Mouse (Mus musculus) forebrain, embryonic 14.5 days (tissue): ENCODE measurements at regions not wholly inside any gene's neighbourhood (a gene's known extent, or its start where the extent isn't known, plus 50 kb on each side); places are given as distances from the start of the nearest gene placed in this dataset.
A peak's percentile ranks its signal among the peaks of the same experiment; 100 is the strongest.

ENCODE experiments used
- ATAC-seq: fragments of 200-750 bp; cut with Nextera tagmentation; 2 replicates; pipeline ENCODE4 v1.8.0; 2017; ENCODE audit warnings: mild to moderate bottlenecking, moderate library complexity
- DNase-seq: peaks from one replicate; pipeline ENCODE4 v3.0.0-alpha.2; 2015; ENCODE audit warnings: low spot score
- H3K27ac ChIP-seq: fragments of 300-500 bp; sonication (generic); 2 replicates; pipeline ENCODE4 v1.5.1; 2014; ENCODE audit warnings: low read depth, mild to moderate bottlenecking, control low read depth, low read length, moderate library complexity
- H3K27me3 ChIP-seq: fragments of 300-500 bp; sonication (generic); replicated peaks from 2 replicates; pipeline ENCODE4 v1.6.1; 2014; ENCODE audit warnings: low read length, control low read depth, mixed read lengths; ENCODE audit not compliant: control insufficient read depth, insufficient read depth
- H3K36me3 ChIP-seq: fragments of 300-500 bp; sonication (generic); 2 replicates; pipeline ENCODE4 v1.6.1; 2014; ENCODE audit warnings: low read length, control low read depth; ENCODE audit not compliant: control insufficient read depth, insufficient read depth
- H3K4me1 ChIP-seq: fragments of 300-500 bp; sonication (generic); 2 replicates; pipeline ENCODE4 v1.6.1; 2014; ENCODE audit warnings: antibody characterized with exemption, low read length, control low read depth; ENCODE audit not compliant: control insufficient read depth, insufficient read depth
- H3K4me2 ChIP-seq: fragments of 300-500 bp; sonication (generic); 2 replicates; pipeline ENCODE4 v1.6.1; 2014; ENCODE audit warnings: mild to moderate bottlenecking, control low read depth, low read length
- H3K4me3 ChIP-seq: fragments of 300-500 bp; sonication (generic); 2 replicates; pipeline ENCODE4 v1.5.1; 2014; ENCODE audit warnings: low read depth, low read length, control low read depth
- H3K9ac ChIP-seq: fragments of 300-500 bp; sonication (generic); 2 replicates; pipeline ENCODE4 v1.6.1; 2014; ENCODE audit warnings: mild to moderate bottlenecking, low read length, control low read depth, moderate library complexity
- H3K9me3 ChIP-seq: fragments of 300-500 bp; sonication (generic); replicated peaks from 2 replicates; pipeline ENCODE4 v1.6.1; 2016; ENCODE audit warnings: low read length, control low read depth, mixed read lengths; ENCODE audit not compliant: control insufficient read depth
- WGBS: fragments of 180-500 bp; shearing (Covaris S2); extraction: QIAGEN DNeasy Blood & Tissue Kit; methylation state at CpG from one replicate; pipeline ENCODE4 v1.1.7; 2014; 5-methylcytosine and 5-hydroxymethylcytosine counted together

- H3K4me3 ChIP-seq = no peak overlapping the region
- no peaks in the 10 kb centered on the region for H3K4me1 ChIP-seq
Observed at GRCm38 (mm10) chr7:61411701-61412100, 934.7 kb upstream of the Ndn start.

GRCm38 (mm10) chr7:61416558-61416957 is 929.8 kb upstream of the Ndn start:
- H3K4me3 ChIP-seq = no peak overlapping the region
- no peak overlapping the region for H3K4me2 ChIP-seq
- no peak overlapping the region for H3K9ac ChIP-seq
- no peaks in the 10 kb centered on the region for H3K36me3 ChIP-seq
- H3K4me1 ChIP-seq = no peaks in the 10 kb centered on the region
- DNase-seq (no peak), ATAC-seq (no peak)
- H3K9me3 ChIP-seq = no peaks in the 10 kb centered on the region
- no peaks in the 10 kb centered on the region for H3K27me3 ChIP-seq
- no peak overlapping the region for H3K27ac ChIP-seq
- 68% methylated on average over 3 of the region's 3 CpGs for whole genome bisulfite sequencing

More at GRCm38 (mm10) chr7:61411701-61412100, 934.7 kb upstream of the Ndn start:
- no peaks in the 10 kb centered on the region for H3K9me3 ChIP-seq
- no peak overlapping the region for H3K27ac ChIP-seq
- no peak overlapping the region for H3K4me2 ChIP-seq
- H3K36me3 ChIP-seq = no peaks in the 10 kb centered on the region
- ATAC-seq (no peak), DNase-seq (no peak)
- H3K27me3 ChIP-seq = no peaks in the 10 kb centered on the region
- no peak overlapping the region for H3K9ac ChIP-seq
- 65% methylated on average over 2 of the region's 2 CpGs for WGBS

- WGBS = 78% methylated on average over 1 of the region's 1 CpGs
Observed at GRCm38 (mm10) chr7:61455805-61456204, 890.6 kb upstream of the Ndn start.

GRCm38 (mm10) chr7:61481074-61481473 is 865.3 kb upstream of the Ndn start:
- Histone ChIP-seq H3K9me3 (no peaks in the 10 kb centered on the region), H3K27me3 (no peaks in the 10 kb centered on the region), H3K36me3 (no peaks in the 10 kb centered on the region), H3K9ac (no peak overlapping the region), H3K4me1 (no peaks in the 10 kb centered on the region), H3K27ac (no peak overlapping the region), H3K4me3 (no peak overlapping the region), H3K4me2 (no peak overlapping the region)
- ATAC-seq (no peak), DNase-seq (no peak)
- WGBS = 96% methylated on average over 1 of the region's 1 CpGs

More at GRCm38 (mm10) chr7:61455805-61456204, 890.6 kb upstream of the Ndn start:
- Histone ChIP-seq H3K4me2 (no peak overlapping the region), H3K9ac (no peak overlapping the region), H3K27me3 (no peaks in the 10 kb centered on the region), H3K4me1 (no peaks in the 10 kb centered on the region), H3K36me3 (no peaks in the 10 kb centered on the region), H3K9me3 (no peaks in the 10 kb centered on the region), H3K27ac (no peak overlapping the region), H3K4me3 (no peak overlapping the region)
- ATAC-seq (no peak), DNase-seq (peak; percentile 2)

GRCm38 (mm10) chr7:61514764-61515163 is 831.6 kb upstream of the Ndn start:
- ATAC-seq = no peak
- no peaks in the 10 kb centered on the region for H3K36me3 ChIP-seq
- H3K4me3 ChIP-seq = no peak overlapping the region
- H3K27ac ChIP-seq = no peak overlapping the region
- no peak for DNase-seq
- H3K27me3 ChIP-seq = no peaks in the 10 kb centered on the region
- H3K4me1 ChIP-seq = no peaks in the 10 kb centered on the region
- peaks cover 1% of the 10 kb centered on the region; the same call in 1 of the 2 replicates for H3K9me3 ChIP-seq
- no peak overlapping the region for H3K9ac ChIP-seq
- no peak overlapping the region for H3K4me2 ChIP-seq
- WGBS = 60% methylated on average over 2 of the region's 2 CpGs

GRCm38 (mm10) chr7:61535121-61535520 is 811.2 kb upstream of the Ndn start:
- Histone ChIP-seq H3K27ac (no peak overlapping the region), H3K9me3 (no peaks in the 10 kb centered on the region; the same call in 1 of the 2 replicates), H3K4me2 (no peak overlapping the region), H3K9ac (no peak overlapping the region), H3K4me1 (no peaks in the 10 kb centered on the region), H3K4me3 (no peak overlapping the region), H3K36me3 (no peaks in the 10 kb centered on the region), H3K27me3 (no peaks in the 10 kb centered on the region)
- 68% methylated on average over 6 of the region's 6 CpGs for WGBS
- ATAC-seq = no peak
- DNase-seq = no peak
